9 mouse cellular contexts compared by ENCODE assay signal in genomic region chr14:54786489-54786888, GRCm38 (mm10). TPM values are rescaled to one million over a fixed set of nuclear protein-coding genes. Genes with fewer than 3 reads are reported as not detected.
A peak's percentile ranks its signal among the peaks of the same experiment; 100 is the strongest.
DNase-seq lines count a peak whose midpoint lies in the region; ATAC-seq lines count a peak whose summit lies in the region.
"Had no signal": no experiment of that assay in that cellular context is flagged by ENCODE, and none has a peak within 500 bp of the region (broad histone marks: within the 10 kb centered on the region; RNA-seq: fewer than 3 reads in every experiment).

No protein-coding gene starts in this region.

- H3K9me3 ChIP-seq in heart, embryonic 16.5 days (replicated peaks; ENCODE audit: control insufficient read depth, low read length): no peaks in the 10 kb centered on the region; the same call in 1 of the 2 replicates
- no peaks in the 10 kb centered on the region for H3K9me3 ChIP-seq in forebrain, embryonic 12.5 days
- H3K9me3 ChIP-seq: limb, embryonic 13.5 days had no signal

- peak; percentile 50 for DNase-seq in left cerebral cortex, postnatal 4 days
- no peak for DNase-seq in left cerebral cortex, postnatal 14 days (ENCODE audit: low spot score in 2 of 2)
- peak; percentile 68 for DNase-seq in adrenal gland, postnatal 10 days
- DNase-seq in retina, postnatal 1 day: peak; percentile 70
- DNase-seq in right cerebral cortex, adult 18-20 months: no peak
- no peak for DNase-seq in embryo, embryonic 10 days (ENCODE audit: low spot score)

- H3K27ac ChIP-seq in heart, embryonic 16.5 days (ENCODE audit: low read length): peak overlapping the region; percentile 82
- H3K27ac ChIP-seq in forebrain, embryonic 12.5 days: no peak overlapping the region
- H3K27ac ChIP-seq: limb, embryonic 13.5 days had no signal

- no peak overlapping the region for H3K4me3 ChIP-seq in heart, embryonic 16.5 days (ENCODE audit: low read length)
- H3K4me3 ChIP-seq in forebrain, embryonic 12.5 days (replicated peaks): no peak overlapping the region
- H3K4me3 ChIP-seq: limb, embryonic 13.5 days had no signal

- H3K36me3 ChIP-seq in heart, embryonic 16.5 days (ENCODE audit: control insufficient read depth, insufficient read depth): no peaks in the 10 kb centered on the region
- no peaks in the 10 kb centered on the region for H3K36me3 ChIP-seq in forebrain, embryonic 12.5 days (replicated peaks)
- H3K36me3 ChIP-seq: limb, embryonic 13.5 days had no signal

- peak overlapping the region; percentile 10 for H3K4me2 ChIP-seq in heart, embryonic 16.5 days (ENCODE audit: low read depth, low read length)
- no peak overlapping the region for H3K4me2 ChIP-seq in forebrain, embryonic 12.5 days
- H3K4me2 ChIP-seq: limb, embryonic 13.5 days had no signal

- peaks cover 4% of the 10 kb centered on the region; the same call in 1 of the 2 replicates for H3K27me3 ChIP-seq in heart, embryonic 16.5 days (ENCODE audit: control insufficient read depth, insufficient read depth, low read length)
- peaks cover 28% of the 10 kb centered on the region for H3K27me3 ChIP-seq in forebrain, embryonic 12.5 days

- WGBS in heart, embryonic 16.5 days: 16% methylated on average over 10 of the region's 10 CpGs
- 77% methylated on average over 10 of the region's 10 CpGs for WGBS in forebrain, embryonic 12.5 days

- H3K4me1 ChIP-seq in heart, embryonic 16.5 days (ENCODE audit: control insufficient read depth, insufficient read depth, low read length): peaks cover 6% of the 10 kb centered on the region
- H3K4me1 ChIP-seq in forebrain, embryonic 12.5 days: 0 out of 2 replicates have a peak, but pooled peaks cover 3% of the 10 kb centered on the region
- H3K4me1 ChIP-seq: limb, embryonic 13.5 days had no signal

- intact Hi-C loops in left cerebral cortex, postnatal 4 days (cut with DNase I): no loop called here
- intact Hi-C loops in left cerebral cortex, postnatal 14 days (cut with DNase I): loop anchor here (1.0 kb wide), 1 partner anchor 72 kb away; no protein-coding TSS in a partner anchor

- peak; percentile 81 for ATAC-seq in heart, embryonic 16.5 days (replicated peaks; ENCODE audit: extremely low read depth, insufficient read depth, low FRiP score)
- ATAC-seq in forebrain, embryonic 12.5 days (ENCODE audit: low FRiP score): no peak

- H3K9ac ChIP-seq in heart, embryonic 16.5 days (ENCODE audit: low read length): no peak overlapping the region
- H3K9ac ChIP-seq in forebrain, embryonic 12.5 days: no peak overlapping the region
- H3K9ac ChIP-seq: limb, embryonic 13.5 days had no signal

RNA-seq across cellular contexts. Expression of gene Slc7a8, which starts 4.7 kb away (rescaled TPM):
- 10 to 100 TPM; 33.7 to 36.5 TPM for total RNA-seq in left cerebral cortex, postnatal 4 days (2021)
- 10 to 100 TPM; 68.7 to 70.6 TPM for total RNA-seq in left cerebral cortex, postnatal 14 days (2021)
- 10 to 100 TPM; 29.4 to 30.6 TPM for total RNA-seq in adrenal gland, postnatal 10 days (2021)
- polyA plus RNA-seq in heart, embryonic 16.5 days (2015; fragmentation: Nextera tagmentation; extraction: Ambion mirVana): 3.2 and 4.0 TPM in 2 replicates
- polyA plus RNA-seq in forebrain, embryonic 12.5 days (2016; fragmentation: Nextera tagmentation; extraction: Ambion mirVana): 2.3 and 2.7 TPM in 2 replicates

RNA-seq across cellular contexts. Expression of gene Rnf212b, which starts 27.5 kb away (rescaled TPM):
- not detected for total RNA-seq in left cerebral cortex, postnatal 4 days (2021)
- not detected for total RNA-seq in left cerebral cortex, postnatal 14 days (2021)
- total RNA-seq in adrenal gland, postnatal 10 days (2021): under 1 TPM in 1 of 2 experiments, not detected in 1; 0.87 TPM
- polyA plus RNA-seq in heart, embryonic 16.5 days (2015; fragmentation: Nextera tagmentation; extraction: Ambion mirVana): not detected in 2 replicates
- not detected in 2 replicates for polyA plus RNA-seq in forebrain, embryonic 12.5 days (2016; fragmentation: Nextera tagmentation; extraction: Ambion mirVana)
- polyA plus RNA-seq: limb, embryonic 13.5 days had no signal

Comparison
In these comparisons a context has a peak if more than half of its experiments do, and no peak if none do; other contexts are left out.
1. DNase-seq: peak in left cerebral cortex, postnatal 4 days (single experiment), adrenal gland, postnatal 10 days (single experiment) and retina, postnatal 1 day (single experiment); none in left cerebral cortex, postnatal 14 days (0 of 2), right cerebral cortex, adult 18-20 months (single experiment) and embryo, embryonic 10 days (single experiment).